Mouse (Mus musculus) forebrain, embryonic 11.5 days (tissue): ENCODE data around the gene Aff3. TPM values are rescaled to one million over a fixed set of nuclear protein-coding genes. Genes with fewer than 3 reads are reported as not detected.

Experiments used
- ATAC-seq: fragments of 200-750 bp; cut with Nextera tagmentation; replicated peaks from 2 replicates; pipeline ENCODE4 v1.8.0; 2017; ENCODE audit warnings: moderate TSS enrichment; ENCODE audit not compliant: low FRiP score
- DNase-seq: peaks from one replicate; pipeline ENCODE4 v3.0.0-alpha.2; 2017; ENCODE audit warnings: low spot score
- H3K27ac ChIP-seq: fragments of 300-500 bp; sonication (generic); 2 replicates; pipeline ENCODE4 v1.5.1; 2014; ENCODE audit warnings: low read depth, low read length
- H3K27me3 ChIP-seq: fragments of 300-500 bp; sonication (generic); 2 replicates; pipeline ENCODE4 v1.6.1; 2014; ENCODE audit warnings: mild to moderate bottlenecking, low read length, mixed read lengths; ENCODE audit not compliant: control insufficient read depth, insufficient read depth
- H3K36me3 ChIP-seq: fragments of 300-500 bp; sonication (generic); 2 replicates; pipeline ENCODE4 v1.6.1; 2014; ENCODE audit warnings: mild to moderate bottlenecking, low read length, moderate library complexity, mixed read lengths; ENCODE audit not compliant: control insufficient read depth, insufficient read depth
- H3K4me1 ChIP-seq: fragments of 300-500 bp; sonication (generic); replicated peaks from 2 replicates; pipeline ENCODE4 v1.6.1; 2014; ENCODE audit warnings: low read length, mixed read lengths; ENCODE audit not compliant: control insufficient read depth, insufficient read depth
- H3K4me2 ChIP-seq: fragments of 300-500 bp; sonication (generic); 2 replicates; pipeline ENCODE4 v1.6.1; 2014; ENCODE audit warnings: low read depth, mild to moderate bottlenecking, low read length, moderate library complexity, mixed read lengths; ENCODE audit not compliant: severe bottlenecking
- H3K4me3 ChIP-seq: fragments of 300-500 bp; sonication (generic); 2 replicates; pipeline ENCODE4 v1.5.1; 2014; ENCODE audit warnings: low read depth, low read length
- H3K9ac ChIP-seq: fragments of 300-500 bp; sonication (generic); 2 replicates; pipeline ENCODE4 v1.6.1; 2014; ENCODE audit warnings: low read length
- H3K9me3 ChIP-seq: fragments of 300-500 bp; sonication (generic); 2 replicates; pipeline ENCODE4 v1.6.1; 2016; ENCODE audit warnings: low read length, mixed read lengths; ENCODE audit not compliant: control insufficient read depth
- WGBS: fragments of 180-500 bp; shearing (Covaris S2); extraction: QIAGEN DNeasy Blood & Tissue Kit; methylation state at CpG from one replicate; pipeline ENCODE4 v1.1.7; 2014; 5-methylcytosine and 5-hydroxymethylcytosine counted together
- polyA plus RNA-seq: library from polyadenylated mRNA; unstranded; fragments of >200 nt; fragmentation: Nextera tagmentation; extraction: Ambion mirVana; gene quantifications from 2 replicates; pipeline ENCODE4 v1.2.1, GENCODE M21; 2014

The Aff3 gene
- polyA plus RNA-seq, 1 experiment from 2014 or later: 22.8 TPM

GRCm38 (mm10) chr1:38249561-38249960 lies 415.2 kb downstream of the Aff3 start:
- 91% methylated on average over 7 of the region's 7 CpGs for WGBS
- H3K36me3 ChIP-seq: no peaks in the 10 kb centered on the region
- H3K4me1 ChIP-seq: no peaks in the 10 kb centered on the region
- no peaks in the 10 kb centered on the region for H3K27me3 ChIP-seq
- no peak overlapping the region for H3K4me3 ChIP-seq
- H3K4me2 ChIP-seq: no peak overlapping the region
- DNase-seq (no peak), ATAC-seq (no peak)
- no peak overlapping the region for H3K9ac ChIP-seq
- no peaks in the 10 kb centered on the region for H3K9me3 ChIP-seq
- no peak overlapping the region for H3K27ac ChIP-seq

GRCm38 (mm10) chr1:38248027-38248426 lies 416.7 kb downstream of the Aff3 start:
- Histone ChIP-seq H3K4me3 (no peak overlapping the region), H3K4me1 (no peaks in the 10 kb centered on the region), H3K36me3 (no peaks in the 10 kb centered on the region), H3K27ac (no peak overlapping the region), H3K27me3 (no peaks in the 10 kb centered on the region), H3K9me3 (no peaks in the 10 kb centered on the region), H3K9ac (no peak overlapping the region), H3K4me2 (no peak overlapping the region)
- ATAC-seq: no peak
- DNase-seq: no peak
- 73% methylated on average over 9 of the region's 9 CpGs for WGBS

- ATAC-seq: no peak
- 84% methylated on average over 4 of the region's 4 CpGs for WGBS
- Histone ChIP-seq H3K4me1 (no peaks in the 10 kb centered on the region), H3K9me3 (no peaks in the 10 kb centered on the region), H3K4me3 (no peak overlapping the region), H3K4me2 (no peak overlapping the region), H3K27me3 (no peaks in the 10 kb centered on the region), H3K36me3 (no peaks in the 10 kb centered on the region), H3K27ac (no peak overlapping the region), H3K9ac (no peak overlapping the region)
- no peak for DNase-seq
Observed at GRCm38 (mm10) chr1:38242559-38242958, 422.2 kb downstream of the Aff3 start.

GRCm38 (mm10) chr1:38241801-38242200 lies 423.0 kb downstream of the Aff3 start:
- Histone ChIP-seq H3K4me3 (no peak overlapping the region), H3K4me1 (no peaks in the 10 kb centered on the region), H3K27me3 (no peaks in the 10 kb centered on the region), H3K36me3 (no peaks in the 10 kb centered on the region), H3K9ac (no peak overlapping the region), H3K27ac (no peak overlapping the region), H3K4me2 (no peak overlapping the region), H3K9me3 (no peaks in the 10 kb centered on the region)
- DNase-seq: no peak
- no peak for ATAC-seq
- 88% methylated on average over 4 of the region's 4 CpGs for WGBS

GRCm38 (mm10) chr1:38241221-38241666 lies 423.5 kb downstream of the Aff3 start:
- WGBS: 89% methylated on average over 6 of the region's 6 CpGs
- H3K27me3 ChIP-seq: no peaks in the 10 kb centered on the region
- no peak overlapping the region for H3K27ac ChIP-seq
- no peak overlapping the region for H3K4me3 ChIP-seq
- ATAC-seq: no peak
- H3K9me3 ChIP-seq: no peaks in the 10 kb centered on the region
- no peak for DNase-seq
- no peak overlapping the region for H3K4me2 ChIP-seq
- H3K36me3 ChIP-seq: no peaks in the 10 kb centered on the region
- no peaks in the 10 kb centered on the region for H3K4me1 ChIP-seq
- H3K9ac ChIP-seq: no peak overlapping the region

GRCm38 (mm10) chr1:38240438-38241220 lies 424.1 kb downstream of the Aff3 start:
- no peak overlapping the region for H3K9ac ChIP-seq
- no peaks in the 10 kb centered on the region for H3K4me1 ChIP-seq
- no peaks in the 10 kb centered on the region for H3K9me3 ChIP-seq
- ATAC-seq (no peak), DNase-seq (no peak)
- no peaks in the 10 kb centered on the region for H3K36me3 ChIP-seq
- WGBS: 90% methylated on average over 9 of the region's 9 CpGs
- no peak overlapping the region for H3K4me2 ChIP-seq
- no peak overlapping the region for H3K4me3 ChIP-seq
- H3K27ac ChIP-seq: no peak overlapping the region
- H3K27me3 ChIP-seq: no peaks in the 10 kb centered on the region

GRCm38 (mm10) chr1:38239516-38239915 lies 425.2 kb downstream of the Aff3 start:
- Histone ChIP-seq H3K27me3 (no peaks in the 10 kb centered on the region), H3K4me1 (no peaks in the 10 kb centered on the region), H3K4me3 (no peak overlapping the region), H3K36me3 (no peaks in the 10 kb centered on the region), H3K9ac (no peak overlapping the region), H3K9me3 (no peaks in the 10 kb centered on the region), H3K27ac (no peak overlapping the region), H3K4me2 (no peak overlapping the region)
- DNase-seq (no peak), ATAC-seq (no peak)
- WGBS: 93% methylated on average over 16 of the region's 16 CpGs

GRCm38 (mm10) chr1:38237831-38238230 lies 426.9 kb downstream of the Aff3 start:
- Histone ChIP-seq H3K4me2 (no peak overlapping the region), H3K4me1 (no peaks in the 10 kb centered on the region), H3K9ac (no peak overlapping the region), H3K9me3 (no peaks in the 10 kb centered on the region), H3K36me3 (no peaks in the 10 kb centered on the region), H3K4me3 (no peak overlapping the region), H3K27me3 (no peaks in the 10 kb centered on the region), H3K27ac (no peak overlapping the region)
- no peak for ATAC-seq
- no peak for DNase-seq
- 93% methylated on average over 9 of the region's 9 CpGs for WGBS
